Mouse (Mus musculus): ENCODE measurements around the gene Prss32.
A peak's percentile ranks its signal among the peaks of the same experiment; 100 is the strongest.

DNA sequence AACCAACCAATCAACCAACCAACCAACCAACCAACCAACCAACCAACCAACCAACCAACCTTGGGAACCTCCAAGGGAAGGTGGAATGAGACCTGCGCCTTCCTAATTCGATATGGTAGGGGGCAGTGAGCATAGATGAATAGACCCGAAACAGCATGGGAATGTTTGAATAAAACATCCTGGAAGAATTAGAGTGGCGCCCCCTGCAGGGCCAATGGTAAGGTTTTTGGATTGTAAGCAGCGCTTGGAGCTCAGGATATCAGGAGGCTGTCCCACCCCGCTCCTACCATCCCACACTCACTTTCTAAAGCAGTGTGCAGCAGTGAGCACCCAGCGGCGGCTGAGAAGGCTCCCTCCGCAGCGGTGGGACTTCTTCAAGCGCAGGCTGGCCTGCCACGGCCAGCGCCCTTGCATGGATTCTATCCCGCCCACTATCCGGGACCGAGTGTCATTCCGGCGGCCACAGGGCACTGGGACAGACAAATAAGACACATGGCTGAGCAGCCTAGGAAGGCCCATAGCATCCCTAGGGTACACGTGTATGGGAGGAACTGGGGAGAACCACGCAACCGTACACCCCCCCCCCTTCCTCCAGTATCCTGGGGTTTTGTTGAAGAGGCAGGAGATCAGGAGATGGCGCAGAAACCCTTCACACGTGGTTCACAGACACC, 379 bp upstream of the Prss32 start:
- no peak for TF ChIP-seq POLR2A (IDR thresholded peaks at IDR 0.05; ENCODE audit: low read depth, low read length)
- TF ChIP-seq CTCF (conservative IDR thresholded peaks at IDR 0.05; ENCODE audit: insufficient read depth, insufficient read length, low read depth, low read length), result 0 out of 2 replicates have a peak, but pooled peaks have one; percentile 14
